Mouse (Mus musculus): Measurements from ENCODE around the gene Terb2. TPM values are rescaled to one million over a fixed set of nuclear protein-coding genes. Genes with fewer than 3 reads are reported as not detected.

The Terb2 gene
- polyA plus RNA-seq, 1 experiment from 2014 or later: not detected

DNA sequence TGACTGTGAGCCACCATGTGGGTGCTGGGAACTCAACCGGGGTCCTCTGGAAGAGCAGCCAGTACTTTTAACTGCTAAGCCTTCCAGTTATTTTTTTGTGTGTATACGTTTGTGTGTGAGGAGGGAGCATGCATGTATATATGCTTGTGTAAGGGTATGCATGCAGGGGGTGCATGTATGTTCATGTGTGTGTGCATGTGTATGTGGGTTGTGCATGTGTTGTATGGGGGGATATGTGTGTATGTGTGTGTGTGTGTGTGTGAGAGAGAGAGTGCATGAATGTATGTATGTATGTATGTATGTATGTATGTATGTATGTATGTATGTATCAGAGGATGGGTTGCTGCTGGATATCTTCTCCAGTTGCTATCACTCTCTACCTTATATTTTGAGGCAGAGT lies 31.6 kb upstream of the Terb2 start:
- H3K79me2 ChIP-seq (ENCODE audit: inconsistent target): peaks cover 42% of the 10 kb centered on the region
- H3K27ac ChIP-seq: no peak overlapping the region
- H3K4me3 ChIP-seq (ENCODE audit: inconsistent target): no peak overlapping the region
- 88% methylated on average over 2 of the region's 2 CpGs for WGBS (ENCODE audit: missing documents)
- peaks cover 49% of the 10 kb centered on the region for H3K36me3 ChIP-seq (ENCODE audit: inconsistent target)

DNA sequence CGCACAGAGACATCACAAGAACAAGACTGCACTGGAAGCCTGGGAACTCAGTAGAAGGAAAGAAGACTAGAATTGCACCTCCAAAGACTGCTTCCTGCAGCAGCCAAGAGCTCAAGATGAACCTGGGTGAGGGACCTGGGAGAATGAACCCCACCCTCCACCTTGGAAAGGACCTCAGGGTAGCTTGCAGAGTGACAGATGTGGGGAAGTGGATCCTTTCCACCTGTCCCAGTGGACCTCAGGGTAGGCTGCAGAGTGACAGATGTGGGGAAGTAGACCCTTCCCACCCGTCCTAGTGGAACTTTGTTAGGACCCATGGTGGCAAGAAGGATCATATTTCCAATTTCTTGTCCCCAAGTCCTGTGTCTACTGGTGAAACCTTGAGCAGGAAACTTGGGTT lies 30.8 kb upstream of the Terb2 start:
- Histone ChIP-seq H3K27ac (peak overlapping the region; percentile 27; the same call in 1 of the 2 replicates), H3K4me3 (ENCODE audit: inconsistent target) (no peak overlapping the region), H3K36me3 (ENCODE audit: inconsistent target) (peaks cover 42% of the 10 kb centered on the region), H3K79me2 (ENCODE audit: inconsistent target) (peaks cover 34% of the 10 kb centered on the region)
- 74% methylated on average over 2 of the region's 2 CpGs for WGBS (ENCODE audit: missing documents)

DNA sequence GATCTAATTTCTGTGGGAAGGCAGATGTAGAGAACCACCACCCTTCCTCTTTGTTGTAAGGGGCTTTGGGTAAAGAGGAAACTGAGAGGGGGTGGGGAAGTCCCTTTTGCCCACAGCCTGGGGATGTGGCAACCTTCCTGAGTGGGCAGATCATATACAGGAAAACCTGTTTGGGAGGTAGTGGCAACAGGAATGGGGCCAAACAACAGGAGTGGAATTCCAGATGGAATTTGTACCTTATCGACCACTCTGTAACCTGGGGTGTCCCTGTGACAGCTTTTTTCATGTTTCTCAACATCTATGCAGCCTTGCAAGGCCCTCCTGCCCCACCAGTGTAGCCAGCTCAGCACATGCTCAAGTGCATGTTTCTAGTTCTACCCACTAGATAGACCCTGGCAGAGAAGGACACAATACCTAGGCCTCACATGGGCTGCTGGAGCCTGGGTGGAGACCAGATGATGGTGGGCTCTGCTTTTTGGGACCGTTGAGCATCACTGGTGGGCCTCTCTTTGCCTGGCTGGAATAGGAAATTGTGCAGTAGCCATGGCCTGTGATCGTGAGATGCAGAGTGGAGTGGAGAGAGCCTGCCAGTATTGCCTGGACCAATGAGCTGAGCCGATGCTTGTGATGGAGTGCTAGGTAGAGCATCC lies 29.9 kb upstream of the Terb2 start:
- 63% methylated on average over 4 of the region's 4 CpGs for WGBS (ENCODE audit: missing documents)
- H3K27ac ChIP-seq: peak overlapping the region; percentile 1; the same call in 1 of the 2 replicates
- no peak overlapping the region for H3K4me3 ChIP-seq (ENCODE audit: inconsistent target)
- peaks cover 33% of the 10 kb centered on the region for H3K36me3 ChIP-seq (ENCODE audit: inconsistent target)
- peaks cover 25% of the 10 kb centered on the region for H3K79me2 ChIP-seq (ENCODE audit: inconsistent target)

DNA sequence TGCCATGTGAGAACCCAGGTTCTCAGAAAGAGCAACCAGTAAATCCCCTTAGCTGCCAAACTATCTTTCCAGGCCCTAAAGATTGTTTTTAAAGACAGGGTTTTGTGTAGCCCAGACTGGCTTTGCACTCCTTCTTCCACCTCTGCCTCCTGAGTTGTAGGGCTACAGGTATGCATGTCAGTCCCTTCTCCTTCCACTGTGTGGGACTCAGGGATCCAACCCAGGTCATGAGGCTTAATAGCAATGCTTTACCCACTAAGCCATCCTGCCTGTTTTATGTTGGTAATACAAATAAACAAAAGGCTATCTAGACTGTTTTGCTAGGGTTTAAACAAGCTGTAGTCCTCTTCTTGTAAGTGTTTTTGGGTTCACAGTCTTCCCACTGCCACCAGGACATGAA lies 28.5 kb upstream of the Terb2 start:
- H3K4me3 ChIP-seq (ENCODE audit: inconsistent target): no peak overlapping the region
- H3K36me3 ChIP-seq (ENCODE audit: inconsistent target): peaks cover 19% of the 10 kb centered on the region
- H3K79me2 ChIP-seq (ENCODE audit: inconsistent target): peaks cover 11% of the 10 kb centered on the region
- no peak overlapping the region for H3K27ac ChIP-seq

DNA sequence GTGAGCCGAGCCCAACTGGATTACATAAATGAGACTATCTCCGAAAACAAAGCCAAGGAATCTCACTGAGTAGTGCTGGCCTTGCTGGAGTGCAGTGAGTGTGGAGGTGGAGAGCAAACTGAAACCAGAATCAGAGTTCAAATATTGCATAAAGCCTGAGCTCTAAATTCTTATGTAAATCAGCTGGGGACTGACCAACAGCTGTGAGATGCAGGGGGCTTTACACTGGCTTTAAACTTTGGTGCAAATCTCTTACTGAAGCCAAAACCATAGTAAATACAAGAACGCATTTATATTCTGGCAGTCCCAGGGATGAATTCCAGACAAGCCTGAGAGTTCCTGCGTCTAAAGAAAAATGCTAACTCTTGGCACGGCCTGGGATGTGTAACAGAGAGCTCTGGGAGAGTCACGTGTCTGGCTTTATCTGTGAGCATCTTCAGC lies 27.7 kb upstream of the Terb2 start:
- no peak overlapping the region for H3K4me3 ChIP-seq (ENCODE audit: inconsistent target)
- no peak overlapping the region for H3K27ac ChIP-seq
- H3K79me2 ChIP-seq (ENCODE audit: inconsistent target): peaks cover 3% of the 10 kb centered on the region
- 95% methylated on average over 6 of the region's 6 CpGs for whole genome bisulfite sequencing (ENCODE audit: missing documents)
- peaks cover 11% of the 10 kb centered on the region; the same call in 1 of the 2 replicates for H3K36me3 ChIP-seq (ENCODE audit: inconsistent target)

DNA sequence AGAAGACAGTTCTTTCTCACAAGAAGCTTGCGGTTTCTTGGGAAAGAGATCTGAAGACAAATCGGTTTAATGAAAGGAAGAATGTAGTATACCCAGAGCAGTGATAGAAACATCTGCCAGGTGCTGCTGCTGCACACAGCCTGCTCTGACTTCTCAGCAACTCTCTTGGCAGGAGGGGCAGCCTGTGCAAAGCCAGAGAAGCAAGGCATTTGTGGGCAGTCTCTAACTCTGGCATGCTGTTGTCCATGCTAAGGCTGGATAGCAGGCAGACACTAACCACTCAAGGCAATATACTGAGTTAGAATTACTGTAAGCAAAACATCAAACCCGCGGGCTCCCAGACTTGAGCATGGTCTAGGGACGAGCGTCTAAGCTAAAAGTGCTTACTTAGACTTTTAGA lies 26.4 kb upstream of the Terb2 start:
- Histone ChIP-seq H3K79me2 (ENCODE audit: inconsistent target) (no peaks in the 10 kb centered on the region), H3K4me3 (ENCODE audit: inconsistent target) (no peak overlapping the region), H3K36me3 (ENCODE audit: inconsistent target) (0 out of 2 replicates have a peak, but pooled peaks cover 5% of the 10 kb centered on the region), H3K27ac (no peak overlapping the region)
- WGBS (ENCODE audit: missing documents): 87% methylated on average over 6 of the region's 6 CpGs

DNA sequence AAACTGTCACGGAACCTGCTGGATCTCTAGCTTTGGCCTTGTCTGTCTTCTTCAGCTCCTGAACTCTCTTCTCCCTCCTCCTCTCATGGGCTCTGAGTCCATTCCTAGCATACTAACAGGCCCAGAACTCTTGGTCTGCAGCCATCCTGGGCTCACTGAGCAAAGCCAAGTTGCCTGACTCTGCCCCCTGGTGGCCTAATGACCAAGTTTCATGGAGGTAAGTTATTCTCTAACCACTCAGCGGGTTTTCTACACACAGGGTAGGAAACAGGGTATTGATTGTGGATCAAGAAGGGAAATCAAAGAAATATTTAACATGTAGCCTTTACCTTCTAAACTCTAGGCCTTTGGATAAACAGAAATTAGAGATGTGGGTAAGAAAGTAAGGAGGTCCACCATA lies 25.4 kb upstream of the Terb2 start, which contains the start of gene Trim69:
Trim69 (plus strand) TSS at position 21 of the 400 bp plus-strand sequence.
- Histone ChIP-seq H3K79me2 (ENCODE audit: inconsistent target) (no peaks in the 10 kb centered on the region), H3K4me3 (ENCODE audit: inconsistent target) (no peak within 1 kb of the TSS), H3K36me3 (ENCODE audit: inconsistent target) (no peaks in the 10 kb centered on the region), H3K27ac (peak within 1 kb of the TSS; percentile 99)
- 43% methylated on average over 2 of the region's 2 CpGs for WGBS (ENCODE audit: missing documents)

DNA sequence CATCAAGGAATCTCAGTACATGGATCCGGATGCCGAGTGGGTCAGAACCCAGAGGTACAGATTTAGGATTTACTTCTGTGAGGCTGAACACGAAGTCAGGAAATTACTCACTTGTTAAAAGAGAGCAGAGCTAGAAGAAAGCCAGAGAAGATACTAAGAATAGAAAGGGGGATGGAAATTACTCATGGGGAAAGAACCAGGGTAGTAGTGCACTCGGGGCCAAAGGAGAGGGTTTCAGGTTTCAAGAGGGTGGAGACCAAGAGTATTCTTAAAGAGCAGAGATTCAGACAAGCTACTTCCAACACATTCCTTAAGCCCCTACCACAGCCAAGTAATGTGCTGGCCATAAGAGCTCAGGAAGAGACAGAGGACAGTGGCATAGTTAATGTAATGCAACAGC lies 24.5 kb upstream of the Terb2 start:
- Histone ChIP-seq H3K4me3 (ENCODE audit: inconsistent target) (no peak overlapping the region), H3K79me2 (ENCODE audit: inconsistent target) (no peaks in the 10 kb centered on the region), H3K36me3 (ENCODE audit: inconsistent target) (no peaks in the 10 kb centered on the region), H3K27ac (peak overlapping the region; percentile 99)
- 21% methylated on average over 4 of the region's 4 CpGs for WGBS (ENCODE audit: missing documents)

DNA sequence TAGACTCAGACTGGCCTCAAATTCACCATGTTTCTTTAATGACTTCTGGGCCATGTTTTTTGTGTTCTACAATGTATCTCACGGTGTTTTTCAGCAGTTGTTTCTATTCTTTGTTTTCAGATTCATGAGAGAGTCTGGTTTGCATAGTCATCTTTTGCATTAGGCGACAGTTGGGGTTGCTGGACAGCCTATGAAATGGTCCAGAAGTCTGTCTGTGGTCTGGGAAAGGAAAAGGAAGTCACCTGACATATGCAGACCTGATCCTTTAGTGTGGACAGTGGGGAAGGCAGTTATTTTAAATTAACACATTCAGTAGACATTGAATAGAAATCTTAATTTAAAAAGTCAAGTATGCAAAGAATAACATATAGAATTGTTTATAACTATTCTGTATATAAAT lies 23.5 kb upstream of the Terb2 start:
- H3K27ac ChIP-seq: peak overlapping the region; percentile 99
- H3K4me3 ChIP-seq (ENCODE audit: inconsistent target): no peak overlapping the region
- WGBS (ENCODE audit: missing documents): 28% methylated on average over 2 of the region's 2 CpGs
- H3K36me3 ChIP-seq (ENCODE audit: inconsistent target): no peaks in the 10 kb centered on the region
- H3K79me2 ChIP-seq (ENCODE audit: inconsistent target): no peaks in the 10 kb centered on the region

DNA sequence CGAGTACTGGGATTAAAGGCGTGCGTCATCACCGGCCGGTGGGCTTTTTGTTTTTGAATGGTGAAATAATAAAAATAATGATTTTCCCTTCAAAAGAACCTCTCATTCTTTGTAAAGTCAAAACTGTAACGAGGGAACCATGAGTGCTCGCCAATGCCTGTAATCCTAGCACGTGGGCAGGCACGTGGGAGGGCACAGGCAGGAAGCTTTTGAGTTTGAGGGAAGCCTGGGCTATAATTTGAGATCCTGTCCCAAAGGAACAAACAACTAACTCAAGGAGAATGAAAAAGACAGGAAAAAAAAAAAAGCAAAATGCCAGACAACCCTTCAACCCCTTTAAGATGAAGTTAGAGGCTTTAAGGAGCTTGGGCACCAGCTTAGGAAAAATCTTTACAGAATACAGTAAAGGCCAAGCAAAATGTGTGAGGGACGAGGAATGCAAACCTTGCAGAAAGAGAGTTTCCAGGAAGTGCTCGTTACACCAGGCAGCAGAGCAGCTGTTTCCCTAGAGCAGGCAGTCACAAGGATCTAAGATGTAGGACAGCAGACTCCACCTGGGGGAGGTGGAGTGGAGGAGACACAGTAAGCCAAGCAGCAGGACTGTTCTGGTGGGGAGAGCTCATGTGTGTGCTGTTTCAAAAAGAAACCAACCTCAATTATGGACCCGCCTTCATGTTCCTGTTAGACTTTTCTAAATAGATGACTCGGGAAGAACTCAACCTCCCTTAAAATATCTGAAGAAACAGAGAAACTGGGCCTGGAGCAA lies 22.5 kb upstream of the Terb2 start:
- Histone ChIP-seq H3K4me3 (ENCODE audit: inconsistent target) (peak overlapping the region; percentile 20; the same call in 1 of the 2 replicates), H3K27ac (peak overlapping the region; percentile 99)

DNA sequence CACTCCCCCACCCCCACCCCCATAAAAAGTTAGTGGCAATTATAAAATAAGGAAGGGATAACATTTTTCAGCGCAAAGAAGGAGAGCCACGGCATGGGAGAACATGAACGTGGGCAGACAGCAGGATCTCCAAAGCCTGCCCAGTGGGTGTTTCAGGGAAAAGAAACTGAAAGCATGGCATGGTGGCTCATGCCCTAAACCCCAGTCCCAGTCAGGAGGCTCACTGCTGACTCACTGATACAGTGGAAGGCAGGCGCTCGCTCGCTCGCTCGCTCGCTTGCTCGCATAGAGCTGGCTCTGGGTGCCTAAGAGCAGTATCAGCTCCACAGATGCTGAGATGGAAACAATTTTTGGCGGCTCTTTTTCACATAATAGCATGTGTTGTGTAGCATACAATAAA lies 21.8 kb upstream of the Terb2 start:
- peak overlapping the region; percentile 20; the same call in 1 of the 2 replicates for H3K4me3 ChIP-seq (ENCODE audit: inconsistent target)

More for the DNA sequence above, 22.5 kb upstream of the Terb2 start:
- 50% methylated on average over 13 of the region's 13 CpGs for WGBS (ENCODE audit: missing documents)
- H3K36me3 ChIP-seq (ENCODE audit: inconsistent target): no peaks in the 10 kb centered on the region
- H3K79me2 ChIP-seq (ENCODE audit: inconsistent target): no peaks in the 10 kb centered on the region

DNA sequence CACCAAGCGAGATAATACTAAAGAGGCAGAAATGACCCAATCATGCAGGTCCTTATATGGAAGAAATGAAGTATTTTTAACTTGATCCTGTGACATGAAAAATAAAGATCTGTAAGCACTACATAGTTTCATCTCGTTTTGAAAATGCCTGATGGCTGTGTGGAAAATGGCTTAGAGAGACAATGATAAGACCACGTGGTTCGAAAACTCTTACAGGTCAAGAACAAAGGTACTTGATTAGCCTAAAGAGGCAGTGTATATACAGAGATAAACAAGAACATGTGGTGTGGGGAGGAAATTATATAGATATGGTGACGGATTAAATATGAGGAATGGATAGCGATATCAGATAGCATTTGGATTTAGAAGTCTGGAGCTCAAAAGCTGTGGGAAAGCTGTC lies 14.8 kb upstream of the Terb2 start:
- H3K79me2 ChIP-seq (ENCODE audit: inconsistent target): no peaks in the 10 kb centered on the region
- H3K4me3 ChIP-seq (ENCODE audit: inconsistent target): no peak overlapping the region
- 92% methylated on average over 6 of the region's 6 CpGs for WGBS (ENCODE audit: missing documents)
- H3K36me3 ChIP-seq (ENCODE audit: inconsistent target): no peaks in the 10 kb centered on the region
- H3K27ac ChIP-seq: no peak overlapping the region

More for the DNA sequence above, 21.8 kb upstream of the Terb2 start:
- Histone ChIP-seq H3K36me3 (ENCODE audit: inconsistent target) (no peaks in the 10 kb centered on the region), H3K79me2 (ENCODE audit: inconsistent target) (no peaks in the 10 kb centered on the region), H3K27ac (peak overlapping the region; percentile 99)
- WGBS (ENCODE audit: missing documents): 2% methylated on average over 11 of the region's 11 CpGs

DNA sequence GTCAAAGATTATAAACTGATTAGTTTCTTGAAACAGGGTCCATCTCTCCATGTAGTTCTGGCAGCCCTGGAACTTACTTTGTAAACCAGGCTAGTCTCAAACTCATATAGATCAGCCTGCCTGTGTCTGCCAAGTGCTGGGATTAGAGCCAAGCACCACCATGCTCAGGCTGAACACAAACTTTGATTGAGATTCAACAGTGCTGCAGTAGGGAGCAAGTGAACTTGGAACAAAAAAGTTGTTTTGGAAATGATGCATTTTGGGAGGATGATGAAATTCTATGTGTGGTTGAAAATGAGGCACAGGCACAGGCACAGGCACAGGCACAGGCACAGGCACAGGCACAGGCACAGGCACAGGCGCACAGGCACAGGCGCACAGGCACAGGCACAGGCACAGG lies 13.9 kb upstream of the Terb2 start:
- no peaks in the 10 kb centered on the region for H3K36me3 ChIP-seq (ENCODE audit: inconsistent target)
- H3K27ac ChIP-seq: no peak overlapping the region
- H3K4me3 ChIP-seq (ENCODE audit: inconsistent target): no peak overlapping the region
- no CpG with 5 or more reads among the region's 2 CpGs for WGBS (ENCODE audit: missing documents)
- H3K79me2 ChIP-seq (ENCODE audit: inconsistent target): no peaks in the 10 kb centered on the region

DNA sequence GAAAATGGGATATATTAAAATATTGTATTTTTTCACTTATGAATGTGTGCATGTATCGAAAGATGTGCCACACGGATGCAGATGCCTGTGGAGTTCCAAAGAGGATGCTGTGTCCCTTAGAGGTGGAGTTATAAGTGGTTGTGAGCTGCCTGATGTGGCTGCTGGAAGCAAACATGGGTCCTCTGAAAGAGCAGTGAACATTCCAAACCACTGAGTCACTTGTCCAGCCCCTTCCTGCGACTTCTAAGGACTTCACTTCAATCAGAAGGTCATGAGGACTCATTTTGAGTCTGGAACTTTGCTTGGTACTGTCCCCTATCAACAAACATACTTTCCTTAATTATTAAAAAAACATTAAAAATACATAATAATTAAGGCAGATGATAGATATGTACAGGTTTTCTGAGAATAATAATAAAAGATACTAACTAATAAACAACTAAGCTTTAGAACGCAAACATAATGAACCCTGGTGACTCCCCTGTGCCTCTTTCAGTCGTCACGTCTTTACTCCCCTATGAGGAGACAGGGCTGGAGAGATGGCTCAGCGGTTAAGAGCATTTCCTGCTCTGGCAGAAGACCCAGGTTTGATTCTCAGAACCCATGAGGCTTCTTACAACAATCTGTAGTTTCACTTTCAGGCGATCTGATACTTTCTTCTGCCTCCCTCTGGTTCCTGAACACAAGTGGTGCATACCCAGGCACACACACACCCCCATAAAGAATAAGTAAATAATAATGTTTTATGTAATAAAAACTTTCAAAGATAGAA lies 5.8 kb upstream of the Terb2 start:
- 70% methylated on average over 8 of the region's 8 CpGs for WGBS (ENCODE audit: missing documents)
- H3K79me2 ChIP-seq (ENCODE audit: inconsistent target): no peaks in the 10 kb centered on the region
- no peak overlapping the region for H3K27ac ChIP-seq
- H3K36me3 ChIP-seq (ENCODE audit: inconsistent target): no peaks in the 10 kb centered on the region
- no peak overlapping the region for H3K4me3 ChIP-seq (ENCODE audit: inconsistent target)

DNA sequence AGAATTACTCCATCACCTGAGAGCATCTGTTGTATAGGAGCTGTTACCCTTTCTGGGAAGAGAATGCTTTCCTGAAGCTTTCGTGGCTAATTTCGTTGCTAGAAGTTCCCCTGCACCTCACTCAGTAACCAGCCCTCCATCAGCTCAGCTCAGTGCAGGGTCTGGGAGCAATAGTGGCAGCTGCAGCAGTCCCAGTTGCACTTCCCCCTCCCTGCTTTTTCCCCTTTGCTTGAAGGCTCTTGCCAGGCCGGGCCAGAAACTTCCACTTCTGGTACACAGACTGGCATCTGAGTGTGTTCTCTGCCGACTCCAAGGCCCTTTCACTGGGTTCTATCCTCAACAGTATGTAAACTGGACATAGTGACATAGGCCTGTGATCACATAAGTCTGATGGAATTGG lies 986 bp upstream of the Terb2 start:
- H3K27ac ChIP-seq: no peak overlapping the region
- no peaks in the 10 kb centered on the region for H3K79me2 ChIP-seq (ENCODE audit: inconsistent target)
- 37% methylated on average over 4 of the region's 4 CpGs for WGBS (ENCODE audit: missing documents)
- H3K36me3 ChIP-seq (ENCODE audit: inconsistent target): no peaks in the 10 kb centered on the region
- H3K4me3 ChIP-seq (ENCODE audit: inconsistent target): no peak overlapping the region

All from macrophage (primary cell).